Mouse (Mus musculus) lung, embryonic 14.5 days (tissue): ENCODE measurements around the gene Zdhhc1. TPM values are rescaled to one million over a fixed set of nuclear protein-coding genes. Genes with fewer than 3 reads are reported as not detected.
A peak's percentile ranks its signal among the peaks of the same experiment; 100 is the strongest.

ENCODE experiments used
- ATAC-seq: fragments of 200-750 bp; cut with Nextera tagmentation; 2 replicates; pipeline ENCODE4 v1.8.0; 2017; ENCODE audit warnings: mild to moderate bottlenecking, moderate TSS enrichment, moderate library complexity; ENCODE audit not compliant: insufficient read depth
- DNase-seq: peaks from one replicate; pipeline ENCODE4 v3.0.0-alpha.2; 2015
- H3K27ac ChIP-seq: fragments of 300-500 bp; sonication (generic); 2 replicates; pipeline ENCODE4 v1.5.1; 2014; ENCODE audit warnings: low read depth, mild to moderate bottlenecking, moderate library complexity
- H3K27me3 ChIP-seq: fragments of 300-500 bp; sonication (generic); 2 replicates; pipeline ENCODE4 v1.6.1; 2014; ENCODE audit warnings: low read length, control low read depth; ENCODE audit not compliant: insufficient read depth
- H3K36me3 ChIP-seq: fragments of 300-500 bp; sonication (generic); 2 replicates; pipeline ENCODE4 v1.6.1; 2014; ENCODE audit warnings: control low read depth; ENCODE audit not compliant: insufficient read depth
- H3K4me1 ChIP-seq: fragments of 300-500 bp; sonication (generic); 2 replicates; pipeline ENCODE4 v1.6.1; 2014; ENCODE audit warnings: antibody characterized with exemption, control low read depth; ENCODE audit not compliant: insufficient read depth
- H3K4me2 ChIP-seq: fragments of 300-500 bp; sonication (generic); 2 replicates; pipeline ENCODE4 v1.6.1; 2014; ENCODE audit warnings: mild to moderate bottlenecking
- H3K4me3 ChIP-seq: fragments of 300-500 bp; sonication (generic); 2 replicates; pipeline ENCODE4 v1.5.1; 2014; ENCODE audit warnings: low read depth, low read length
- H3K9ac ChIP-seq: fragments of 300-500 bp; sonication (generic); 2 replicates; pipeline ENCODE4 v1.6.1; 2014
- H3K9me3 ChIP-seq: fragments of 300-500 bp; sonication (generic); 2 replicates; pipeline ENCODE4 v1.6.1; 2016; ENCODE audit warnings: low read depth, low read length, control low read depth
- CTCF ChIP-seq: IDR thresholded peaks from 2 replicates; pipeline ENCODE4 v1.5.1; 2016; ENCODE audit warnings: antibody characterized with exemption, low read depth
- WGBS: fragments of 180-500 bp; shearing (Covaris S2); extraction: QIAGEN DNeasy Blood & Tissue Kit; methylation state at CpG from one replicate; pipeline ENCODE4 v1.1.7; 2014; 5-methylcytosine and 5-hydroxymethylcytosine counted together
- polyA plus RNA-seq: library from polyadenylated mRNA; unstranded; fragments of >200 nt; fragmentation: Nextera tagmentation; extraction: Ambion mirVana; gene quantifications from 2 replicates; pipeline ENCODE4 v1.2.1, GENCODE M21; 2014

Gene Zdhhc1
- polyA plus RNA-seq, 1 experiment from 2014 or later, result 41.9 TPM

GRCm38 (mm10) chr8:105469816-105470215 is 26.9 kb downstream of the Zdhhc1 start:
- DNase-seq, result no peak
- Histone ChIP-seq H3K9ac (no peak overlapping the region), H3K9me3 (no peaks in the 10 kb centered on the region), H3K4me2 (0 out of 2 replicates have a peak overlapping the region, but pooled peaks have one; percentile 10), H3K27me3 (0 out of 2 replicates have a peak, but pooled peaks cover 6% of the 10 kb centered on the region), H3K27ac (no peak overlapping the region), H3K4me3 (no peak overlapping the region), H3K4me1 (peaks cover 22% of the 10 kb centered on the region), H3K36me3 (0 out of 2 replicates have a peak, but pooled peaks cover 9% of the 10 kb centered on the region)
- no peak for ATAC-seq
- 86% methylated on average over 5 of the region's 5 CpGs for WGBS
- no peak for TF ChIP-seq CTCF

DNA sequence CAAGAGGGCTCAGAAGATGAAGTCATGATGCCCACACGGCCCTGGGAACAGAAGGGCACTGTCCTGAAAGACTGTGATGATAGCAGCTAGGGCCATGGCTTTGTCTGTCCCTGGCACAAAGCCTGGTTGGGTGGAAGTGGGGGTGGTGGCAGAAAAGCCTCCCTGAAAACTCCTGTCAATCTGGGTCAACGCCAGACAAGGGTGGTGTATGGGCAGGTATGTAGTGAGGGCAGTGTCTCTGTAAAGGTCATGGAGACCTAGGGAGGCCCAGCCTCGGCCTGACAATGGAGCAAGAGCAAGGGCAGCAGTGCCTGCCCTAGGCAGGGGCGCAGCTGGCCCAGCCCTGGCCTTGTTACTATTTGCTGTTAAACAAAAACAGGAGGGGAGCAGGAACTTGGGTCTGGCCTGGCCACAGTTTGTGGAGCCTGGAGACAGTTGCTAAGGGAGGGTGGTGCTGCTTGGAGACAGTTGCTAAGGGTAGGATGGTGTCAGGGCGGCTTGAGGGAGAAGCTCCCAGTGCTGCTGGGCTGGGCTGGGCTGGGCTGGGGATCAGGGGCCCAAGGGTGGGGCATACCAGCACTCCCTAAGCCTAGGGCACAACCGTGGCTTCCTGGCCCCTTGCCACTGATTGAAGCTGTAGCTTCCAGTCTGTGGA is 27.5 kb downstream of the Zdhhc1 start:
- WGBS, result 45% methylated on average over 6 of the region's 6 CpGs
- DNase-seq, result no peak
- Histone ChIP-seq H3K4me1 (peaks cover 20% of the 10 kb centered on the region), H3K27me3 (0 out of 2 replicates have a peak, but pooled peaks cover 6% of the 10 kb centered on the region), H3K9ac (no peak overlapping the region), H3K27ac (no peak overlapping the region), H3K36me3 (0 out of 2 replicates have a peak, but pooled peaks cover 9% of the 10 kb centered on the region), H3K4me3 (no peak overlapping the region), H3K9me3 (no peaks in the 10 kb centered on the region), H3K4me2 (no peak overlapping the region)
- no peak for ATAC-seq
- TF ChIP-seq CTCF, result no peak

GRCm38 (mm10) chr8:105468002-105468720 is 28.5 kb downstream of the Zdhhc1 start:
- Histone ChIP-seq H3K4me3 (no peak overlapping the region), H3K27ac (no peak overlapping the region), H3K4me2 (no peak overlapping the region), H3K4me1 (peaks cover 15% of the 10 kb centered on the region), H3K9me3 (no peaks in the 10 kb centered on the region), H3K36me3 (0 out of 2 replicates have a peak, but pooled peaks cover 4% of the 10 kb centered on the region), H3K27me3 (no peaks in the 10 kb centered on the region), H3K9ac (no peak overlapping the region)
- WGBS, result 88% methylated on average over 27 of the region's 27 CpGs
- ATAC-seq (no peak), DNase-seq (no peak)
- no peak for TF ChIP-seq CTCF

GRCm38 (mm10) chr8:105467396-105467985 is 29.2 kb downstream of the Zdhhc1 start:
- 0 out of 2 replicates have a peak, but pooled peaks cover 3% of the 10 kb centered on the region for H3K36me3 ChIP-seq
- WGBS, result 93% methylated on average over 10 of the region's 10 CpGs
- no peak for ATAC-seq

GRCm38 (mm10) chr8:105466700-105467291 is 29.9 kb downstream of the Zdhhc1 start:
- Histone ChIP-seq H3K9me3 (no peaks in the 10 kb centered on the region), H3K27me3 (no peaks in the 10 kb centered on the region), H3K4me2 (no peak overlapping the region), H3K4me1 (peaks cover 19% of the 10 kb centered on the region), H3K36me3 (0 out of 2 replicates have a peak, but pooled peaks cover 3% of the 10 kb centered on the region), H3K9ac (no peak overlapping the region), H3K27ac (no peak overlapping the region), H3K4me3 (no peak overlapping the region)
- WGBS, result 62% methylated on average over 7 of the region's 7 CpGs
- ATAC-seq, result no peak
- TF ChIP-seq CTCF, result 0 out of 2 replicates have a peak, but pooled peaks have one; percentile 25
- DNase-seq, result peak; percentile 76

More at GRCm38 (mm10) chr8:105467396-105467985, 29.2 kb downstream of the Zdhhc1 start:
- H3K4me2 ChIP-seq, result no peak overlapping the region
- TF ChIP-seq CTCF, result no peak
- H3K27me3 ChIP-seq, result no peaks in the 10 kb centered on the region
- DNase-seq, result no peak
- H3K4me1 ChIP-seq, result peaks cover 15% of the 10 kb centered on the region
- H3K4me3 ChIP-seq, result no peak overlapping the region
- peak overlapping the region; percentile 42 for H3K27ac ChIP-seq
- no peaks in the 10 kb centered on the region for H3K9me3 ChIP-seq
- H3K9ac ChIP-seq, result no peak overlapping the region

DNA sequence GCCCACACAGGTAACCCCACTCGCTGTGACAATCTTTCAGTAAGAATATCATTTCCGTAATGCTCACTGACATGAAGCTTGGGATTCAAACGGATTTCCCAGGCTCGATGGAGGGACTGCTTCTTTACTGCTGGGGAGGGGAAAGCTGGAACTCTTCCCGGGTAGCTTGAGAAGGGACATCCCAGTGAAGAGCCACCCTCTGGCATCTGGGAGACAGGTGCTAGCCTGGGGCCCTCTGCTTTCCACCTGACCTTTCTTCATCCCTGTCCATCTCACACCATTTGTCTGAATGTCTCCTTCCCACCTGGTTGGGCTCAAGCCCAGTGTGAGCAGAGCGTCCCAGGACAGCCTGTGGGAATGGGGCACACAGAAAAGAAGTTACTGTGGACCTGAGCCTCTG is 30.5 kb downstream of the Zdhhc1 start:
- ATAC-seq (no peak), DNase-seq (no peak)
- no peak overlapping the region for H3K27ac ChIP-seq
- WGBS, result 75% methylated on average over 6 of the region's 6 CpGs
- H3K4me3 ChIP-seq, result no peak overlapping the region
- H3K9me3 ChIP-seq, result no peaks in the 10 kb centered on the region
- TF ChIP-seq CTCF, result no peak
- H3K4me2 ChIP-seq, result no peak overlapping the region
- no peaks in the 10 kb centered on the region for H3K27me3 ChIP-seq
- H3K9ac ChIP-seq, result no peak overlapping the region
- H3K36me3 ChIP-seq, result 0 out of 2 replicates have a peak, but pooled peaks cover 3% of the 10 kb centered on the region
- peaks cover 20% of the 10 kb centered on the region for H3K4me1 ChIP-seq
